Mouse (Mus musculus): ENCODE results near the gene Prss48. TPM values are rescaled to one million over a fixed set of nuclear protein-coding genes. Genes with fewer than 3 reads are reported as not detected.

Prss48 gene
- total and polyA plus RNA-seq, 3 experiments = not detected

DNA sequence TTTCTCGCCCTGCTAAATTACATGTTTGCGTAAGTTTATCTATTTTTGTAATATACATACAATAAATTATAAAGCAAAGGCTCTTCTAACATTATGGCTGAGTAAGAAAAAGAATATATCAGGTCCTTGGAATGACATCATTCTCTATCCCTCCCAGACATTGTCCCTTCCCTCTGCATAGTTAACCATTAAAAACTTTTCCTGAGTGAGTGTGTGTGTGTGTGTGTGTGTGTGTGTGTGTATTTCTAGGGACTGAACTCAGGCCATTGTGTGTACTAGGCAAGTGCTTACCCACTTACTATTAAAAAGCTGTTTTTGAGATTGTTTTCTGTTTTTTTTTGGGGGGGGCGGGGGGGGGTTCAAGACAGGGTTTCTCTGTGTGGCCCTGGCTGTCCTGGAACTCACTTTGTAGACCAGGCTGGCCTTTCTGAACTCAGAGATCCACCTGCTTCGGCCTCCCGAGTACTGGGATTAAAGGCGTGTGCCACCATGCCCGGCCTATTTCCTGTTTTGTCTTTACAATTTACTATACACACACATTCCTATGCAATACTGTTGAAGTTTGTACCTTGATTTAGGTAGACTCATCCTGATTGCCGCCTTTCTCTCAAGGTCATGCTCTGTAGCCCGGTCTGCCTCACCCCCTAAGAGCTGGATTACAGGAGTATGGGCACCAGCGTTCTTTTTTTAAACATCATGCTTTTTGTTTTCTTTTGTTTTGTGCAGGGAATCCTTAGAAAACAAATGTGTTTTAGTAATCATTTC is 28.7 kb downstream of the Prss48 start:
- Histone ChIP-seq H3K36me3 (replicated peaks in 1 of 2; ENCODE audit: control insufficient read depth in 1 of 2, insufficient read depth in 1 of 2, low read length in 1 of 2) (no peaks in the 10 kb centered on the region), H3K27me3 (replicated peaks) (no peaks in the 10 kb centered on the region), H3K79me2 (replicated peaks; ENCODE audit: control insufficient read depth, extremely low read depth, insufficient read depth, poor library complexity, severe bottlenecking) (no peaks in the 10 kb centered on the region; the same call in 1 of the 2 replicates), H3K4me2 (ENCODE audit: insufficient read depth, low read depth, poor library complexity, severe bottlenecking) (no peak overlapping the region), H3K9ac (ENCODE audit: insufficient read depth, low read depth) (no peak overlapping the region), H3K9me3 (replicated peaks; ENCODE audit: low read length) (no peaks in the 10 kb centered on the region), H3K4me1 (ENCODE audit: control insufficient read depth in 1 of 2, insufficient read depth in 2 of 2) (peaks cover 0 to 7% of the 10 kb centered on the region in 2 experiments; a peak in 2 of 4 replicates), H3K4me3 (replicated peaks in 1 of 3; ENCODE audit: low read depth in 2 of 3, low read length in 2 of 3, poor library complexity in 1 of 3) (no peak overlapping the region), H3K27ac (ENCODE audit: insufficient read depth, low read depth) (no peak overlapping the region)
- DNase-seq (ENCODE audit: extremely low read depth) = no peak
- dilution Hi-C loops (cut with MboI; ENCODE audit: extremely low pct_ligation_motif_present, extremely low pct_unique_long_range_greater_than_20kb, low sequenced_read_pairs) = no loop called here
- in situ Hi-C loops (cut with MboI; ENCODE audit: low pct_ligation_motif_present, low pct_unique_long_range_greater_than_20kb, low sequenced_read_pairs) = no loop called here
- TF ChIP-seq USF2 (conservative IDR thresholded peaks at IDR 0.05; ENCODE audit: low read depth, low read length) (no peak), KAT2A (IDR thresholded peaks at IDR 0.05; ENCODE audit: insufficient replicate concordance, low read length) (no peak), SMC3 (IDR thresholded peaks at IDR 0.05; ENCODE audit: low read depth, low read length) (no peak), CTCF (conservative IDR thresholded peaks at IDR 0.05 in 1 of 2, IDR thresholded peaks at IDR 0.05 in 1 of 2; ENCODE audit: low read depth in 2 of 2, low read length in 2 of 2) (no peak), SIN3A (IDR thresholded peaks at IDR 0.05; ENCODE audit: low read length) (no peak), ZNF384 (IDR thresholded peaks at IDR 0.05; ENCODE audit: low read depth, low read length) (no peak)

DNA sequence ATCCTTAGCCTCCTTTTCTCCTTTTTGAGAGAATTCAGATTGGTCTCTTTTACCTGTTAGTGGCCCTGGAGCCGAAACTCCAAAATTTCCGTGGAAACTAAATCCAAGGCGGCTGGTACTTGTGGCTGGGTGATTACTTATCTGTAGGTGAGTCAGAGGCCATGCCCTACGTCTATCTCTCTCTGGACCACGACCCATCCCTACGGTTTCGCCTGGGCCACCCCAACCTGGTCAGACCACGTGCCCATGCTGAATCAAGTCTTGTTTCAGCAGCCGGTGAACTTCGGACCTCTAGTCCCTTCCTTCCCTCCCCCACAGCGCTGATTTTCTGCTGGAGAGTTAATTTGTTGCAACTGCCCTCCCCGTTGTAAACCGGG is 30.7 kb downstream of the Prss48 start:
- Histone ChIP-seq H3K4me2 (ENCODE audit: insufficient read depth, low read depth, poor library complexity, severe bottlenecking) (no peak overlapping the region), H3K79me2 (replicated peaks; ENCODE audit: control insufficient read depth, extremely low read depth, insufficient read depth, poor library complexity, severe bottlenecking) (no peaks in the 10 kb centered on the region; the same call in 1 of the 2 replicates), H3K27me3 (replicated peaks) (no peaks in the 10 kb centered on the region), H3K9me3 (replicated peaks; ENCODE audit: low read length) (no peaks in the 10 kb centered on the region), H3K36me3 (replicated peaks in 1 of 2; ENCODE audit: control insufficient read depth in 1 of 2, insufficient read depth in 1 of 2, low read length in 1 of 2) (no peaks in the 10 kb centered on the region), H3K4me1 (ENCODE audit: control insufficient read depth in 1 of 2, insufficient read depth in 2 of 2) (peaks cover 0 to 1% of the 10 kb centered on the region in 2 experiments; a peak in 1 of 4 replicates), H3K9ac (ENCODE audit: insufficient read depth, low read depth) (no peak overlapping the region), H3K4me3 (replicated peaks in 1 of 3; ENCODE audit: low read depth in 2 of 3, low read length in 2 of 3, poor library complexity in 1 of 3) (no peak overlapping the region), H3K27ac (ENCODE audit: insufficient read depth, low read depth) (no peak overlapping the region)
- DNase-seq (ENCODE audit: extremely low read depth) = no peak
- TF ChIP-seq SMC3 (IDR thresholded peaks at IDR 0.05; ENCODE audit: low read depth, low read length) = no peak
- no peak for TF ChIP-seq USF2 (conservative IDR thresholded peaks at IDR 0.05; ENCODE audit: low read depth, low read length)
- no peak for TF ChIP-seq ZC3H11A (IDR thresholded peaks at IDR 0.05; ENCODE audit: low read depth, low read length)
- TF ChIP-seq GABPA (IDR thresholded peaks at IDR 0.05; ENCODE audit: insufficient replicate concordance, low read depth, low read length) = no peak
- TF ChIP-seq ZMIZ1 (IDR thresholded peaks at IDR 0.05; ENCODE audit: low read depth, low read length) = no peak
- no peak for TF ChIP-seq JUND (conservative IDR thresholded peaks at IDR 0.05; ENCODE audit: low read depth, low read length)
- no peak for TF ChIP-seq CTCF (conservative IDR thresholded peaks at IDR 0.05 in 1 of 2, IDR thresholded peaks at IDR 0.05 in 1 of 2; ENCODE audit: low read depth in 2 of 2, low read length in 2 of 2)
- TF ChIP-seq ELF1 (IDR thresholded peaks at IDR 0.05; ENCODE audit: low read depth, low read length) = no peak
- no peak for TF ChIP-seq POLR2AphosphoS2 (IDR thresholded peaks at IDR 0.05; ENCODE audit: low read depth, low read length)
- TF ChIP-seq IRF4 (IDR thresholded peaks at IDR 0.05; ENCODE audit: low read depth, low read length) = no peak
- no peak for TF ChIP-seq ZNF384 (IDR thresholded peaks at IDR 0.05; ENCODE audit: low read depth, low read length)
- no peak for TF ChIP-seq UBTF (IDR thresholded peaks at IDR 0.05; ENCODE audit: low read depth, low read length)
- no peak for TF ChIP-seq TCF12 (IDR thresholded peaks at IDR 0.05; ENCODE audit: low read depth, low read length)
- no peak for TF ChIP-seq MAZ (IDR thresholded peaks at IDR 0.05; ENCODE audit: low read depth, low read length)
- no peak for TF ChIP-seq ETS1 (conservative IDR thresholded peaks at IDR 0.05; ENCODE audit: low read depth, low read length)
- no peak for TF ChIP-seq NRF1 (IDR thresholded peaks at IDR 0.05; ENCODE audit: low read depth, low read length)
- TF ChIP-seq MXI1 (IDR thresholded peaks at IDR 0.05; ENCODE audit: low read depth, low read length) = no peak
- no peak for TF ChIP-seq RCOR1 (conservative IDR thresholded peaks at IDR 0.05; ENCODE audit: low read depth, low read length)
- no peak for TF ChIP-seq RAD21 (IDR thresholded peaks at IDR 0.05; ENCODE audit: low read depth, low read length)
- dilution Hi-C loops (cut with MboI; ENCODE audit: extremely low pct_ligation_motif_present, extremely low pct_unique_long_range_greater_than_20kb, low sequenced_read_pairs) (no loop called here), in situ Hi-C loops (cut with MboI; ENCODE audit: low pct_ligation_motif_present, low pct_unique_long_range_greater_than_20kb, low sequenced_read_pairs) (no loop called here)
